35 mouse cellular contexts compared by ENCODE assay signal in the genomic region with DNA sequence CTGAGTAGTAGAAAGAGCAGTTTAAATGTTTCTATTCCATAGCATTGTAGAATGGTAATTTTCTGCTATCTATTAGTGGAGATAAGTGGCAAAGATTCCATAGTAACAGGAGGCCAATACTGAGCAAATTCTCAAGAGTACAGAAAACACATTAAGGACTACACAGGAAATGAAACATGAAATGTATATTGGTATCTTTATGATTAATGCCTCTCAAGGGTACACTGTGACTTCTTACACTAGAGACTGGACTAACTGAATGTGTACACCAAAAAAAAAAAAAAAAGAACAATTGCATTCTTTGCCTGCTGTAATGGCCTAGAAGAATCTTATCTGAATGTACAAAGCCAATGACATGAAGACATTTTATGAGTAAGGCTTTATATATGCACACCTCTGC.
"Had no signal": no experiment of that assay in that cellular context is flagged by ENCODE, and none has a peak within 500 bp of the region (broad histone marks: within the 10 kb centered on the region; RNA-seq: fewer than 3 reads in every experiment).

No protein-coding gene starts in this region.

- H3K4me2 ChIP-seq: heart, embryonic 11.5 days; heart, embryonic 12.5 days; heart, embryonic 13.5 days; heart, embryonic 15.5 days; hindbrain, embryonic 12.5 days; hindbrain, embryonic 13.5 days; hindbrain, embryonic 14.5 days; hindbrain, embryonic 15.5 days; intestine, embryonic 15.5 days; kidney, embryonic 15.5 days had no signal

- ATAC-seq: hindbrain, embryonic 16.5 days; hindbrain, postnatal 0 days; inflammation-experienced regulatory T-cells, adult 6 months; intestine, embryonic 15.5 days; intestine, embryonic 16.5 days; intestine, postnatal 0 days had no signal

- H3K27me3 ChIP-seq: heart, embryonic 12.5 days; heart, embryonic 13.5 days; heart, embryonic 15.5 days; hindbrain, embryonic 12.5 days; hindbrain, embryonic 13.5 days; hindbrain, embryonic 15.5 days; intestine, embryonic 15.5 days; kidney, embryonic 15.5 days had no signal

- H3K4me1 ChIP-seq: heart, embryonic 15.5 days; hindbrain, embryonic 10.5 days; hindbrain, embryonic 12.5 days; intestine, embryonic 15.5 days had no signal

- H3K4me3 ChIP-seq: heart, embryonic 10.5 days; heart, embryonic 12.5 days; heart, embryonic 13.5 days; heart, embryonic 15.5 days; hindbrain, embryonic 10.5 days; hindbrain, embryonic 12.5 days; hindbrain, embryonic 13.5 days; hindbrain, embryonic 15.5 days; intestine, embryonic 15.5 days; kidney, embryonic 15.5 days; layer of hippocampus, adult 2 months had no signal

- H3K9me3 ChIP-seq: heart, embryonic 10.5 days; heart, embryonic 12.5 days; heart, embryonic 13.5 days; heart, embryonic 15.5 days; hindbrain, embryonic 10.5 days; hindbrain, embryonic 12.5 days; hindbrain, embryonic 13.5 days; hindbrain, embryonic 15.5 days; intestine, embryonic 15.5 days; kidney, embryonic 15.5 days had no signal

- H3K27ac ChIP-seq: heart, embryonic 10.5 days; heart, embryonic 13.5 days; heart, embryonic 15.5 days; hindbrain, embryonic 10.5 days; hindbrain, embryonic 12.5 days; hindbrain, embryonic 13.5 days; hindbrain, embryonic 14.5 days; hindbrain, embryonic 15.5 days; hindbrain, postnatal 0 days; intestine, embryonic 15.5 days; kidney, embryonic 15.5 days; kidney, postnatal 0 days; layer of hippocampus, adult 2 months had no signal

- H3K9ac ChIP-seq: heart, embryonic 12.5 days; heart, embryonic 13.5 days; heart, embryonic 15.5 days; hindbrain, embryonic 12.5 days; hindbrain, embryonic 13.5 days; hindbrain, embryonic 14.5 days; hindbrain, embryonic 15.5 days; intestine, embryonic 15.5 days; kidney, embryonic 15.5 days had no signal

- DNase-seq: heart, postnatal 10 days; heart, postnatal 14 days; heart, postnatal 36 days; heart, postnatal 4 days; kidney, adult 11 months; kidney, adult 18-20 months; kidney, adult 2 months; kidney, adult 8-10 months; kidney, adult 9 months; kidney, postnatal 10 days; kidney, postnatal 14 days; kidney, postnatal 25 days; kidney, postnatal 36 days; kidney, postnatal 4 days; layer of hippocampus, adult 9-11 months; layer of hippocampus, postnatal 36 days had no signal

- H3K36me3 ChIP-seq: intestine, embryonic 15.5 days had no signal
